Mouse (Mus musculus) midbrain, postnatal 0 days (tissue): ENCODE results near the gene Rps6kb2. TPM values are rescaled to one million over a fixed set of nuclear protein-coding genes. Genes with fewer than 3 reads are reported as not detected.
"Not testable (repeated sequence)": the region's sequence is repeated elsewhere in the genome, so short reads cannot be mapped to it uniquely, and the experiment has no call there.

ENCODE experiments used
- ATAC-seq: fragments of 200-750 bp; cut with Nextera tagmentation; 2 replicates; pipeline ENCODE4 v1.8.0; 2017; ENCODE audit warnings: moderate number of reproducible peaks, mild to moderate bottlenecking, moderate TSS enrichment, moderate library complexity; ENCODE audit not compliant: low FRiP score
- DNase-seq: peaks from one replicate; pipeline ENCODE4 v3.0.0-alpha.2; 2015; ENCODE audit warnings: low spot score
- H3K27ac ChIP-seq: fragments of 300-500 bp; sonication (generic); 2 replicates; pipeline ENCODE4 v1.5.1; 2014; ENCODE audit warnings: low read depth, mild to moderate bottlenecking, low read length, mixed read lengths
- H3K27me3 ChIP-seq: fragments of 300-500 bp; sonication (generic); 2 replicates; pipeline ENCODE4 v1.6.1; 2014; ENCODE audit warnings: low read length, control low read depth, mixed read lengths; ENCODE audit not compliant: insufficient read depth
- H3K36me3 ChIP-seq: fragments of 300-500 bp; sonication (generic); 2 replicates; pipeline ENCODE4 v1.6.1; 2014; ENCODE audit warnings: low read length, control low read depth, mixed read lengths; ENCODE audit not compliant: insufficient read depth
- H3K4me1 ChIP-seq: fragments of 300-500 bp; sonication (generic); 2 replicates; pipeline ENCODE4 v1.6.1; 2014; ENCODE audit warnings: mild to moderate bottlenecking, control low read depth, antibody characterized with exemption, low read length, mixed read lengths; ENCODE audit not compliant: insufficient read depth
- H3K4me2 ChIP-seq: fragments of 300-500 bp; sonication (generic); 2 replicates; pipeline ENCODE4 v1.6.1; 2014; ENCODE audit warnings: low read depth, mild to moderate bottlenecking, low read length, mixed read lengths; ENCODE audit not compliant: poor library complexity, severe bottlenecking
- H3K4me3 ChIP-seq: fragments of 300-500 bp; sonication (generic); 2 replicates; pipeline ENCODE4 v1.5.1; 2014; ENCODE audit warnings: low read depth, mild to moderate bottlenecking, low read length, moderate library complexity
- H3K9ac ChIP-seq: fragments of 300-500 bp; sonication (generic); replicated peaks from 2 replicates; pipeline ENCODE4 v1.6.1; 2014; ENCODE audit warnings: mild to moderate bottlenecking, low read length, moderate library complexity, mixed read lengths; ENCODE audit not compliant: poor library complexity, severe bottlenecking
- H3K9me3 ChIP-seq: fragments of 300-500 bp; sonication (generic); 2 replicates; pipeline ENCODE4 v1.6.1; 2016; ENCODE audit warnings: low read length, control low read depth
- CTCF ChIP-seq: IDR thresholded peaks from 2 replicates; pipeline ENCODE4 v1.5.1; 2016; ENCODE audit warnings: antibody characterized with exemption, mild to moderate bottlenecking
- WGBS: fragments of 180-500 bp; shearing (Covaris S2); extraction: QIAGEN DNeasy Blood & Tissue Kit; methylation state at CpG from one replicate; pipeline ENCODE4 v1.1.7; 2014; 5-methylcytosine and 5-hydroxymethylcytosine counted together
- polyA plus RNA-seq: library from polyadenylated mRNA; unstranded; fragments of >200 nt; fragmentation: Nextera tagmentation; extraction: Ambion mirVana; gene quantifications from 2 replicates; pipeline ENCODE4 v1.2.1, GENCODE M21; 2015
- total RNA-seq: library from RNA; depleted of rRNA; stranded (reverse); fragments of >200 nt; gene quantifications from 2 replicates; pipeline ENCODE4 v1.2.3, GENCODE M21; 2014

The Rps6kb2 gene
- total and polyA plus RNA-seq, 2 experiments from 2014 or later: 23.5 to 62.8 TPM

DNA sequence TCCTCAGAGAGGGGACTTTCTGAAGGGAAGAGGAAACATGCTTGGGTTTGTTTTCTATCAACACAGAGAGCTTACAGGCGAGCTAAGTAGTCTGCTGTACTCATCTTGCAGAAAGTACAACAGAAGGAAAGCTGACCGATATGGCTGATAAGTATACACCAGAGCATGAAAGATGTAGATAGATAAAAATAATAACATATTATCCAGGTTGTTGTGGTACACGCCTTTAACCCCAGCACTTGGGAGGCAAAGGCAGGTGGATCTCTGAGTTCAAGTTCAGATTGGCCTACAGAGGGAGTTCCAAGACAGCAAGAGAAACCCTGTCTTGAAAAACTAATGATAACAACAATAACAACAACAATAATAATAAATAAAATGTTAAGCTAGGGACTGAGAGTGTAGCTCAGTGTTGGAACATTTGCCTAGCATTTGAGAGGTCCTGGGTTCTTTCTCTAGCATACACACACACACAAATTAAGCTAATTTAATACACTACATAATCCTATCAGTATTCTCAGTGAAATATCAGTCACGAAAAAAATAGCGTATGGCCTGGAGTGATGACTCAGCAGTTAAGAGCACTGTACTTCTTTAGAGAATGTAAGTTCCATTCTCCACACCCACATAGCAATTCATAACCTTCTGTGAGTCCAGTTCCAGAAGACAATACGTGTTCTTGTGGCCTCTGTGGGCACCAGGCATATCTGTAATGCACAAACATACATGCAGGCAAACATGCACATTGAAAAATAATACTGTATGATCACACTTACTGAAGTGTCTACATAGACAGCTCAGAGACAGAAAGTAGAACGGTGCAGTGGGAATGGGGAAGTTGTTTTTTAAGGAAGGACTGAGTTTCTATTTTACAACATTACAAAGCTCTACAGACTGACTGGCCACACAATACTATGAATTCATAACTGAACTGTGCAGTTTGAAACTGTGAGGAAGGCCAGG is 40.5 kb downstream of the Rps6kb2 start:
- DNase-seq (no peak), ATAC-seq (no peak)
- no peak for TF ChIP-seq CTCF
- 84% methylated on average over 7 of the region's 7 CpGs for WGBS
- H3K36me3 ChIP-seq: peaks cover 3% of the 10 kb centered on the region; the same call in 1 of the 2 replicates
- H3K9ac ChIP-seq: no peak overlapping the region
- H3K9me3 ChIP-seq: no peaks in the 10 kb centered on the region
- no peak overlapping the region for H3K27ac ChIP-seq
- H3K4me2 ChIP-seq: no peak overlapping the region
- H3K27me3 ChIP-seq: no peaks in the 10 kb centered on the region
- peaks cover 20% of the 10 kb centered on the region for H3K4me1 ChIP-seq
- H3K4me3 ChIP-seq: no peak overlapping the region

- H3K9me3 ChIP-seq, H3K27me3 ChIP-seq, ATAC-seq, DNase-seq, H3K9ac ChIP-seq, H3K4me3 ChIP-seq: not testable (repeated sequence)
- 0 out of 2 replicates have a peak overlapping the region, but pooled peaks have one; percentile 32 for H3K27ac ChIP-seq
- H3K36me3 ChIP-seq: peaks cover 10% of the 10 kb centered on the region; the same call in 1 of the 2 replicates
- H3K4me1 ChIP-seq: peaks cover 13% of the 10 kb centered on the region
- 0 out of 2 replicates have a peak overlapping the region, but pooled peaks have one; percentile 20 for H3K4me2 ChIP-seq
- WGBS: 63% methylated on average over 6 of the region's 6 CpGs
These were observed 41.3 kb downstream of the Rps6kb2 start for GRCm38 (mm10) chr19:4121896-4122295.

- DNase-seq: peak; percentile 99
- H3K4me1 ChIP-seq: peaks cover 7% of the 10 kb centered on the region
- H3K4me2 ChIP-seq: peak overlapping the region; percentile 46
- TF ChIP-seq CTCF: no peak; the same call in 1 of the 2 replicates
- peak overlapping the region; percentile 64 for H3K9ac ChIP-seq
- H3K36me3 ChIP-seq: peaks cover 16% of the 10 kb centered on the region
- ATAC-seq: peak; percentile 89
- H3K4me3 ChIP-seq: peak overlapping the region; percentile 44
- H3K9me3 ChIP-seq: no peaks in the 10 kb centered on the region
- peak overlapping the region; percentile 86 for H3K27ac ChIP-seq
- no peaks in the 10 kb centered on the region for H3K27me3 ChIP-seq
- 4% methylated on average over 38 of the region's 38 CpGs for WGBS
These were observed 41.9 kb downstream of the Rps6kb2 start for GRCm38 (mm10) chr19:4121097-4121805.

DNA sequence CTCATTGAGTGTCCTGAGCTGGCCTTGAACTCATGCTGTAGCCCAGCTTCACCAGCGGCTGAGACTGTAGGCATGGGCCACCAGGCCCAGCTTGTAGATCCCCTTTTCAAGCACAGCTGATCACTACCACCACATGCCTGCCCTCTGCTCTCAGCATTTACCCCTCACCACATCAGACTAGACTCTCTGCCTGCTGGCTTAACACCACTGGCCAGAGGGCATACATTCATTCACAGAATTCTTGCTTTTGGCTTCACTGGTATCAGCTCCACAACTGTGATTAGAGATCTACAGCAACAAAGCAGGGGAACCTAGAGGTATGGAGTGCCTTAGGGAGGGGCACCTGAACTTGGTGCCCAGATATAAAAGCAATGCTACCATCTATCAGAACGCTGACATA is 42.7 kb downstream of the Rps6kb2 start:
- DNase-seq: no peak
- no peak for ATAC-seq
- Histone ChIP-seq H3K9ac (peak overlapping the region; percentile 42), H3K27me3 (no peaks in the 10 kb centered on the region), H3K4me3 (peak overlapping the region; percentile 44), H3K9me3 (no peaks in the 10 kb centered on the region), H3K27ac (peak overlapping the region; percentile 86), H3K4me1 (peaks cover 7% of the 10 kb centered on the region), H3K36me3 (peaks cover 24% of the 10 kb centered on the region), H3K4me2 (peak overlapping the region; percentile 46)
- 96% methylated on average over 2 of the region's 2 CpGs for WGBS
- no peak for TF ChIP-seq CTCF

- no peak for ATAC-seq
- TF ChIP-seq CTCF: no peak
- peak overlapping the region; percentile 46 for H3K4me2 ChIP-seq
- peaks cover 30% of the 10 kb centered on the region for H3K36me3 ChIP-seq
- no peaks in the 10 kb centered on the region for H3K27me3 ChIP-seq
- peak overlapping the region; percentile 42 for H3K9ac ChIP-seq
- no peak for DNase-seq
- WGBS: 88% methylated on average over 6 of the region's 6 CpGs
- H3K27ac ChIP-seq: peak overlapping the region; percentile 86; the same call in 1 of the 2 replicates
- H3K4me1 ChIP-seq: peaks cover 7% of the 10 kb centered on the region
- no peaks in the 10 kb centered on the region for H3K9me3 ChIP-seq
- H3K4me3 ChIP-seq: peak overlapping the region; percentile 44; the same call in 1 of the 2 replicates
These were observed 43.3 kb downstream of the Rps6kb2 start for GRCm38 (mm10) chr19:4119716-4120487.
